ENCODE assay signal across 32 mouse cellular contexts in genomic region chr6:107378489-107378888, GRCm38 (mm10).
"Had no signal": no experiment of that assay in that cellular context is flagged by ENCODE, and none has a peak within 500 bp of the region (broad histone marks: within the 10 kb centered on the region; RNA-seq: fewer than 3 reads in every experiment).

No protein-coding gene starts in this region.

- H3K4me2 ChIP-seq: limb, embryonic 12.5 days; limb, embryonic 13.5 days; limb, embryonic 15.5 days; liver, embryonic 11.5 days; liver, embryonic 12.5 days; liver, embryonic 13.5 days; liver, embryonic 15.5 days; lung, embryonic 14.5 days; lung, embryonic 15.5 days; midbrain, embryonic 11.5 days; midbrain, embryonic 12.5 days; midbrain, embryonic 13.5 days; midbrain, embryonic 15.5 days; neural tube, embryonic 12.5 days had no signal

- H3K4me1 ChIP-seq: limb, embryonic 13.5 days; limb, embryonic 15.5 days; liver, embryonic 12.5 days; liver, embryonic 13.5 days; liver, embryonic 15.5 days; lung, embryonic 15.5 days; megakaryocyte, embryonic 14.5 days; midbrain, embryonic 10.5 days; midbrain, embryonic 12.5 days; midbrain, embryonic 13.5 days; midbrain, embryonic 15.5 days had no signal

- H3K9me3 ChIP-seq: limb, embryonic 10.5 days; limb, embryonic 12.5 days; limb, embryonic 13.5 days; limb, embryonic 15.5 days; liver, embryonic 12.5 days; liver, embryonic 13.5 days; liver, embryonic 15.5 days; lung, embryonic 15.5 days; midbrain, embryonic 10.5 days; midbrain, embryonic 12.5 days; midbrain, embryonic 13.5 days; midbrain, embryonic 15.5 days; neural tube, embryonic 12.5 days had no signal

- H3K36me3 ChIP-seq: limb, embryonic 10.5 days; limb, embryonic 12.5 days; limb, embryonic 13.5 days; limb, embryonic 15.5 days; liver, embryonic 12.5 days; liver, embryonic 13.5 days; liver, embryonic 15.5 days; lung, embryonic 15.5 days; midbrain, embryonic 10.5 days; midbrain, embryonic 12.5 days; midbrain, embryonic 13.5 days; midbrain, embryonic 15.5 days; neural tube, embryonic 12.5 days had no signal

- H3K4me3 ChIP-seq: limb, embryonic 10.5 days; limb, embryonic 12.5 days; limb, embryonic 13.5 days; limb, embryonic 15.5 days; liver, embryonic 12.5 days; liver, embryonic 13.5 days; liver, embryonic 15.5 days; lung, embryonic 15.5 days; megakaryocyte, embryonic 14.5 days; midbrain, embryonic 10.5 days; midbrain, embryonic 12.5 days; midbrain, embryonic 13.5 days; midbrain, embryonic 15.5 days; myocyte; neural tube, embryonic 12.5 days had no signal

- H3K9ac ChIP-seq: limb, embryonic 12.5 days; limb, embryonic 13.5 days; limb, embryonic 15.5 days; liver, embryonic 12.5 days; liver, embryonic 13.5 days; liver, embryonic 14.5 days; liver, embryonic 15.5 days; liver, postnatal 0 days; lung, embryonic 14.5 days; lung, embryonic 15.5 days; midbrain, embryonic 12.5 days; midbrain, embryonic 13.5 days; midbrain, embryonic 15.5 days; neural tube, embryonic 12.5 days had no signal

- H3K27me3 ChIP-seq: limb, embryonic 12.5 days; limb, embryonic 13.5 days; limb, embryonic 15.5 days; liver, embryonic 12.5 days; liver, embryonic 13.5 days; liver, embryonic 15.5 days; lung, embryonic 15.5 days; megakaryocyte, embryonic 14.5 days; midbrain, embryonic 12.5 days; midbrain, embryonic 13.5 days; midbrain, embryonic 15.5 days; neural tube, embryonic 12.5 days had no signal

- DNase-seq: left cerebral cortex, postnatal 4 days; liver; liver, embryonic 13.5 days; liver, postnatal 0 days; lung, adult 18-20 months; lung, adult 2 months; lung, embryonic 14.5 days; lung, postnatal 10 days; lung, postnatal 14 days; lung, postnatal 36 days; lung, postnatal 4 days; midbrain, embryonic 14.5 days had no signal

- H3K27ac ChIP-seq: limb, embryonic 10.5 days; limb, embryonic 12.5 days; limb, embryonic 13.5 days; limb, embryonic 15.5 days; liver, embryonic 12.5 days; liver, embryonic 13.5 days; liver, embryonic 14.5 days; liver, embryonic 15.5 days; lung, embryonic 15.5 days; macrophage; midbrain, embryonic 10.5 days; midbrain, embryonic 12.5 days; midbrain, embryonic 13.5 days; midbrain, embryonic 15.5 days; neural tube, embryonic 12.5 days had no signal

- ATAC-seq: liver, embryonic 12.5 days; liver, postnatal 0 days; lung, postnatal 0 days; midbrain, embryonic 13.5 days; midbrain, embryonic 15.5 days; midbrain, embryonic 16.5 days had no signal
